Mouse (Mus musculus) limb, embryonic 10.5 days (tissue): ENCODE data around the gene Usp39. TPM values are rescaled to one million over a fixed set of nuclear protein-coding genes. Genes with fewer than 3 reads are reported as not detected.

Source experiments
- DNase-seq: peaks from one replicate; pipeline ENCODE4 v3.0.0-alpha.2; 2017; ENCODE audit warnings: low spot score
- H3K27ac ChIP-seq: fragments of 300-500 bp; sonication (generic); 2 replicates; pipeline ENCODE4 v1.5.1; 2016; ENCODE audit warnings: mild to moderate bottlenecking
- H3K27me3 ChIP-seq: fragments of 300-500 bp; sonication (generic); 2 replicates; pipeline ENCODE4 v1.6.1; 2016; ENCODE audit warnings: low read depth, mild to moderate bottlenecking; ENCODE audit not compliant: poor library complexity, severe bottlenecking
- H3K36me3 ChIP-seq: fragments of 300-500 bp; sonication (generic); 2 replicates; pipeline ENCODE4 v1.6.1; 2016; ENCODE audit warnings: mild to moderate bottlenecking, moderate library complexity
- H3K4me1 ChIP-seq: fragments of 300-500 bp; sonication (generic); 2 replicates; pipeline ENCODE4 v1.6.1; 2016
- H3K4me3 ChIP-seq: fragments of 300-500 bp; sonication (generic); 2 replicates; pipeline ENCODE4 v1.5.1; 2016; ENCODE audit warnings: mild to moderate bottlenecking, moderate library complexity
- H3K9me3 ChIP-seq: fragments of 300-500 bp; sonication (generic); replicated peaks from 2 replicates; pipeline ENCODE4 v1.6.1; 2016; ENCODE audit warnings: mild to moderate bottlenecking
- WGBS: fragments of 180-500 bp; shearing (Covaris S2); methylation state at CpG from one replicate; pipeline ENCODE4 v1.1.7; 2016; 5-methylcytosine and 5-hydroxymethylcytosine counted together
- polyA plus RNA-seq: library from polyadenylated mRNA; unstranded; fragments of >200 nt; fragmentation: Nextera tagmentation; extraction: Ambion mirVana; gene quantifications from 2 replicates; pipeline ENCODE4 v1.2.1, GENCODE M21; 2016

Gene Usp39
- polyA plus RNA-seq, 1 experiment from 2014 or later, result 78.1 TPM

DNA sequence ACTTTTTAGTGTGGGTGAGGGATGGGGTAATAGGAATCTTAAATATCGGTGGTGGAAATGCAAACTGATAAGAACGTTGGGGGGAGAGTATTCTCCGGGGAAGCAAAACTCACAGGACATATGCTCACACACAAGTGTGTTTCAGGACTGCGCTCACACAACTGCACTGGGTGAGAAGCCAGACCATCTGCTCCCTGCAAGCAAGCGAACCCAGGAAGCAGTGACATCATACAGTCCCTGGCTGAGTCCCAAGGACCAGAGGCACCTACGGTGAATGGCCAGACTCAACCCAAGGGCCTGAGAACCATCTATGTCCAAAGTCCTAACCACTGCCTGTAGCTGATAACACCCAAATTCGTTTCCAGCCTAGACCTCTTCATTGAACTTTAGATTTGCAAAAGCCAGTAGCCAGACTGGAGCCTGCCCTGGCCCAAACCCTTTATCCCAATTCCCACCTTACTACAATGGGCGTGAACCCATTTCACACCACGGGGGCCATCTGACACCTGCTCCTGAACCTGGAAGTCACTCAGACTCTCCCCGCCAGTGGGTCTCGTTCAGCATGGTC lies 73.9 kb downstream of the Usp39 start:
- H3K27me3 ChIP-seq, result peaks cover 12% of the 10 kb centered on the region; the same call in 1 of the 2 replicates
- no peak for DNase-seq
- no peak overlapping the region for H3K4me3 ChIP-seq
- no peaks in the 10 kb centered on the region for H3K36me3 ChIP-seq
- H3K9me3 ChIP-seq, result no peaks in the 10 kb centered on the region
- H3K27ac ChIP-seq, result no peak overlapping the region
- 71% methylated on average over 11 of the region's 11 CpGs for WGBS
- H3K4me1 ChIP-seq, result peaks cover 10% of the 10 kb centered on the region; the same call in 1 of the 2 replicates

DNA sequence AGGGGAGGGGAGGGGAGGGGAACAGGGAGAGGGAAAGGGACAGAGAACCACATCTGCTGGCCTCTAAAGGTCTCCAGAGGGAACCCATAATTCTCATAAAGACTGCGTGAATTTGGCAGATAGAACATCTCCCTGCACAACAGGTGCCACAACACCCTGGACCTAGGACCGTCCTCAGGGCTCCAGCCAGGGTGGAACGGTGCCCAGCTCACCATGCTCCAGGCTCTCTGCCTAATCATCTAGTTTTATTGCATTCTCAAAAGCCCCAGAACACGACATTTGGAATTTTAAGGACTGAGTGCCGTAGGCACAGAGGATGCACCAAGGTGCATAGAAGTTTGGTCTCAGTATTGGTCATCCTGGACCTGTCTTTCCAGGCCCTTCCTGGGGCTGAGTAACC lies 74.7 kb downstream of the Usp39 start:
- no peak overlapping the region for H3K27ac ChIP-seq
- H3K4me3 ChIP-seq, result no peak overlapping the region
- DNase-seq, result no peak
- no peaks in the 10 kb centered on the region for H3K36me3 ChIP-seq
- peaks cover 16% of the 10 kb centered on the region; the same call in 1 of the 2 replicates for H3K27me3 ChIP-seq
- peaks cover 12% of the 10 kb centered on the region; the same call in 1 of the 2 replicates for H3K4me1 ChIP-seq
- H3K9me3 ChIP-seq, result no peaks in the 10 kb centered on the region
- WGBS, result 83% methylated on average over 5 of the region's 5 CpGs

Other genes with a start within 250 kb of the Usp39 start
- 26.7 and 26.8 TPM in 2 replicates for gene St3gal5, start 247.6 kb downstream of the Usp39 start, polyA plus RNA-seq
- 24.9 and 28.0 TPM in 2 replicates for gene Atoh8, start 109.6 kb downstream of the Usp39 start, polyA plus RNA-seq
- not detected in 2 replicates for gene Sftpb, start 40.6 kb downstream of the Usp39 start, polyA plus RNA-seq
- gene 0610030E20Rik, start 2.1 kb upstream of the Usp39 start, polyA plus RNA-seq, result 24.3 and 27.3 TPM in 2 replicates
- 9.9 and 10.3 TPM in 2 replicates for gene Tmem150a, start 10.3 kb upstream of the Usp39 start, polyA plus RNA-seq
- gene Rnf181, start 21.8 kb upstream of the Usp39 start, polyA plus RNA-seq, result 109 TPM in 2 replicates
- gene Vamp5, start 35.3 kb upstream of the Usp39 start, polyA plus RNA-seq, result 19.1 and 19.7 TPM in 2 replicates
- gene Vamp8, start 45.5 kb upstream of the Usp39 start, polyA plus RNA-seq, result 67.5 and 81.7 TPM in 2 replicates
- 20.2 and 25.9 TPM in 2 replicates for gene Ggcx, start 69.1 kb upstream of the Usp39 start, polyA plus RNA-seq
- 481 and 493 TPM in 2 replicates for gene Mat2a, start 94.4 kb upstream of the Usp39 start, polyA plus RNA-seq
- gene Sh2d6, start 176.5 kb upstream of the Usp39 start, polyA plus RNA-seq, result 0.15 TPM in 1 of 2 replicates, not detected in the other
- gene Capg, start 199.2 kb upstream of the Usp39 start, polyA plus RNA-seq, result 20.8 and 23.3 TPM in 2 replicates